Mouse (Mus musculus) neutrophil, adult 59 days (primary cell): ENCODE data around the gene Camsap3. TPM values are rescaled to one million over a fixed set of nuclear protein-coding genes. Genes with fewer than 3 reads are reported as not detected.

Experiments used
- total RNA-seq, 2 experiments: library from RNA; stranded (reverse); gene quantifications; 1 replicate in 1 of 2; 2 replicates in 1 of 2; pipeline ENCODE4 v1.2.4; 2023

The Camsap3 gene
- total RNA-seq, result not detected

DNA sequence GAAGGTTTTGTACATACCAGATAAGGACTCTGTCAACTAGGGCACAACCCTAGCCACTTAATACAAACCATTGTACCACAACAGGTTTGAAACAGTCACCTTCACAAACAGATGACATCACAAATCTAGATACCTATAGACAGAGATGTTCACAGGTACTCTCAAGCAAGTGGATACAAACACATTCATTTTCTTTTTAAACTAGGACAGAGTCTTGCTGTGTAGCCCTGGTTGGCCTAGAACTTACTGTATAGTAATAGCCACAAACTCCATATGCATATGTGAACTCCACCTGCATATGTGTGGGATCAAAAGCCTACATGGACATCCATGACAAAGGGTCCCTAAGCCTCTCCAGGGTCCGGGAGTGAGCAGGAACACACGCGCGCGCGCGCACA is at the start of gene Camsap3:
Gene Camsap3, plus strand, starts transcription at position 301 of the 398 bp plus-strand sequence.

DNA sequence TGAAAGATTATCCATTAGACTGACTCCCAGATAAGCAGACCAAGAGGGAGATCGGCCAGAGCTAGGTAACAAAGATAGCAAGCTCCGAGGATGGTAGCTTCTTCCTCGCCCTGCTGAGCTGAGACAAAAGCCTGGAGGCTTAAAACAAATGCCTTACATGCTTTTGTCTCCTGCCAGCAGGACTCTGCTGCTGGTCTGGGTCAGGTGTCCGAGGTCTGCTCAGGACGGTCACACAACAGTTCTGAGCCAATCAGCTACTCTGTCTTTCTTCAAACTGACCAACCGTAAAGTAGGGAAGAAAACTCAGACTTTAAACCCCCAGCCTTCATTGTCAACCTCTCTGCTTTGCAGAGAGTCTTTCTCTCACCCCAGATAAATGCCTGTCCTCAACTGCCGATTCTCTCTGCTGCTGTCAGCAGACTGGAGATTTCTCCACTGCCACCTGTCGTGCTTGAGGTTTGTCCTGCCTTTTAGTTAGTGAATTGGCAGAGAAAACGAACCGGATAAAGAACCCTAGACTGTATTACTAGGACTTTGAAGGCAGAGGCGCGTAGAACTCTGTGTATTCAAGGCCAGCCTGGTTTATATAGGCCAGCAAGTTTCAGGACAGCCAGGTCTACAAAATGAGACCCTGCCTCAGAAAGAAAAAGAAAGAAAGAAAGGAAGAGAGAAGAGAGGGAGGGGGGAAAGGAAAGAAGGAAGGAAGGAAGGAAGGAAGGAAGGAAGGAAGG is 19.3 kb upstream of the Camsap3 start, which contains the start of gene C330021F23Rik:
Gene C330021F23Rik, plus strand, starts transcription at position 350 of the 731 bp plus-strand sequence.

DNA sequence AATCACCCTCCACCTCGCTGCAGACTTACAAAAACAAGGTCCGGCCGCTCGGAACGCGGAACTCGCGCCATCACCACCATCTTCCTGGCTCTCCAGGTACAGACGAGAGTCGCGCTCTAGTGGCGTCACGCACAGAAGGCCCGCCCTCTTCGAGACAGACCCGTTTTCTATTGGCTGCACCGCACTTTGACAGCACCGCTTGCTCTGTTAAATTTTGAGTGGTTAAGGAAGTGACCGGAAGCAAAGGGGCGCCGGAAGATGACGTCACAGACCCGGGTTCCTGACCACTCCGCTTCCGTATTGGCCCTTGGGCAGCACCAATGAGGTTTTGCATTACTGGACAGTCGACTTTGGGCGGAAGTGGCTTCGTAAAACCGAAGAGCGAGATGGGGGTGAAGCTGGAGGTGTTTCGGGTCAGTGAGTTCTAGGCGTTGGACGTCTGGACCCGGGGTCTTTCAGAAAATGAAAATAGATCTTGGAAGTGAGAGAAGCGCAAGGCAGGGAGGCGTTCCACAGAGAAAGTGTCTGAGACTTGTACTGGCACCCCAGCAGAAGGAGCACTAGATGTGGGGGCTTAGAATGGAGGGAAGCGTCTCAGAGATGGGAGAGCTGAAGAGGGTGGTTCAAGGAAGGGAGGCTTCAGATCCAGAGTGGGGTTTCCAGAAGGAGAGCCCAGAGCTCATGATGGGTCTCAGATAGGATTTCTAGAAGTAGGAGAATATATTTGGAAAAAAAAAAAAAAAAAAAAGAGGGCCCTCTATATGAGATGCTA is 34.3 kb downstream of the Camsap3 start, which contains the start of the genes Xab2 and Pet100:
Gene Xab2, minus strand, starts transcription at position 118 of the 772 bp plus-strand sequence.
Gene Pet100, plus strand, starts transcription at position 350 of the 772 bp plus-strand sequence.

DNA sequence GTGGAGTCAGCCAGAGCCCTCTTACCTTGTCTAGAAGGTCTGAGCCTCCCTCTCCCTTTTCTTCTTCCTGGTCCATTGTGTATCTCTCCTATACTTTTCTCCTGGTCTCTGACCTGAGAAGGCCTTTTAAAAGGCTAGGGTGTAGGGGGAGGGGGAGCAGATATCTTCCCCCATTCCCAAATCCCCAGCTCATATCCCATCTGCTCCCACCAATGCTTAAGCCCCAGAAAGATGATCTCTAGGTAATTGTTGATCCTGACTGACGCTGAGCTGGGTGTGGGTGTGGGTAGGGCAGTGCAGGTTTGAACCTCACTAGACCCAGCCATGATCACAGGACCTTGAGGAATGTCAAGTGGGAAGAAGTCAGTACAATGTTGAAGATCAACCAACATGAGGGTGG is 38.4 kb downstream of the Camsap3 start, which contains the start of gene Pcp2:
Gene Pcp2, minus strand, starts transcription at position 101 of the 400 bp plus-strand sequence.

DNA sequence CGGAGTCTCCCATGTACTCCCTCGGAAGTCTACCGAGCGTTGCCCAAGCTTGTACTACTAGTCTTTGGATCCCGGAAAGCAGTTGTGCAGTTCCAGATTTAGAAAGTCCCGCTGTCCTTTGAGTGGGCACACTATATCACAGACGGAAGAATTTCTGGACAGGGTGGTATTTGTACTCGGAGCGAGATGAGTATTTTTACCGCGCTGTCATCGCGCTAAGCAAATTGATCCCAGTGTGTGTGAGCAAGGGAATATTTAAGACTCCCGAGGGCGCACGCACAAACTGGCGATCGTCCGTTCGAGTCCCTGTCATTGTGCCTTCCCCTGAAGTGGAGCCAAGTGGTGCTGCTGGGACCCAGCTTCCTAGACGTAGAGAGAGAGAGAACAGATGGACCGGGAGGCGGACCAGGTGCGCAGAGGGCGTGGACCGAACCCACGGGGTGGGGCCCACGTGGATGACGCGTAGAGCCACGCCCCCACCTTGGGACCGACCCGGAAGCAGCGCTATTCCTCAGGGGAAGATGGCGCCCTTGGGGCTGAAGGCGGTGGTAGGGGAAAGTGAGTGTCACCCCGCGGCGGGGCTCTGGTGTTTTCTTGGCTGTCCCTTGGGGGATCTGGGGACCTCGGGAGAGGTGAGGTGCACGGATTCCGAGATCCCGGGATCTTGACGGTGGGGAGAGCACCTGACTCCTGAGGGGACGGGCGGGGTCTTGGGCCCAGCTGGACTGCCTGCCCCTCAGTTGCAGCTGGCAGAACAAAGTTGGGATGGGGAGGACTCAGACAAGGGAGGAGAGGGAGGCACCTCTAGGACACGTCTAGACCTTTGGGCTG is 43.8 kb downstream of the Camsap3 start, which contains the start of gene Stxbp2:
Gene Stxbp2, plus strand, starts transcription at position 309 of the 831 bp plus-strand sequence.

DNA sequence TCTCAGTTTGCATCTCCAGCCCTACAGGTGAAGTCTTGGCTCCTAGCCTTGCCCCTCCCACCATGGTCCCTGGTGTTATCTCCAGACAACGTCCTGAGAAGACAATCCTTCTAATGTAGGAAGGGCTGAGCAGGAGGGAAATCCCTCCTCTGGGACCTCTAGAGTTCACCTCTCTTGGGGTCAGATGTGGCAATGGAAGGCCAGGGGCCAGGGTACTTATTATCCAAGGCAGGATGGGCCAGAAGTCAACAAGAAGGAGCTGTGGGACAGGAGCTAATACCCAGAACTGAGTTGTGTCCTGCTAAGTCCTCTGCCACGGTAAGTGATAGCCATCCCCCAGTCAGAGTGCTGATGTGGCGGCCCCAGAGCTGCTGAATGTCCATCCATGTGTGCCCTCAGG is 68.4 kb downstream of the Camsap3 start, which contains the start of gene Retn:
Gene Retn, plus strand, starts transcription at position 245 of the 400 bp plus-strand sequence.

Other genes starting within 250 kb of the Camsap3 start
- 10 to 100 TPM; 92.0 to 94.7 TPM for gene A430078G23Rik, start 233.9 kb upstream of the Camsap3 start, total RNA-seq
- gene Arhgef18, start 194.3 kb upstream of the Camsap3 start, total RNA-seq, result 100 to 1,000 TPM; 102 to 114 TPM
- gene Pex11g, start 119.6 kb upstream of the Camsap3 start, total RNA-seq, result under 1 TPM; 0.27 to 0.66 TPM
- 1 to 10 TPM in 1 of 2 experiments, under 1 TPM in 1; 0.71 to 1.2 TPM for gene Tex45, start 116.4 kb upstream of the Camsap3 start, total RNA-seq
- 1 to 10 TPM; 3.3 to 4.2 TPM for gene Zfp358, start 94.2 kb upstream of the Camsap3 start, total RNA-seq
- 10 to 100 TPM; 27.4 to 35.4 TPM for gene Mcoln1, start 86.8 kb upstream of the Camsap3 start, total RNA-seq
- 10 to 100 TPM; 21.9 to 29.6 TPM for gene Pnpla6, start 71.9 kb upstream of the Camsap3 start, total RNA-seq
- gene C330021F23Rik, start 19.3 kb upstream of the Camsap3 start, total RNA-seq, result not detected
- 10 to 100 TPM; 41.2 to 47.3 TPM for gene Xab2, start 34.0 kb downstream of the Camsap3 start, total RNA-seq
- gene Pet100, start 34.3 kb downstream of the Camsap3 start, total RNA-seq, result 100 to 1,000 TPM; 117 to 126 TPM
- not detected for gene Pcp2, start 38.3 kb downstream of the Camsap3 start, total RNA-seq
- gene Stxbp2, start 43.7 kb downstream of the Camsap3 start, total RNA-seq, result 100 to 1,000 TPM; 351 TPM
- gene Retn, start 68.5 kb downstream of the Camsap3 start, total RNA-seq, result 1 to 10 TPM in 1 of 2 experiments, under 1 TPM in 1; 0.71 to 1.1 TPM
- gene Mcemp1, start 78.5 kb downstream of the Camsap3 start, total RNA-seq, result 100 to 1,000 TPM; 302 to 336 TPM
- 1 to 10 TPM; 4.4 to 4.5 TPM for gene Fcor, start 85.1 kb downstream of the Camsap3 start, total RNA-seq
- 10 to 100 TPM; 11.7 to 15.6 TPM for gene Trappc5, start 89.0 kb downstream of the Camsap3 start, total RNA-seq
- under 1 TPM; 0.31 to 0.53 TPM for gene Fcer2a, start 106.9 kb downstream of the Camsap3 start, total RNA-seq
- not detected for gene Clec4g, start 133.4 kb downstream of the Camsap3 start, total RNA-seq
- 1 to 10 TPM; 5.8 to 9.3 TPM for gene Cd209a, start 161.7 kb downstream of the Camsap3 start, total RNA-seq